Mouse (Mus musculus) C2C12 (cell line): Measurements from ENCODE around the gene Plpp4. TPM values are rescaled to one million over a fixed set of nuclear protein-coding genes. Genes with fewer than 3 reads are reported as not detected.

ENCODE experiments used
- H3K27me3 ChIP-seq: one replicate; pipeline ENCODE4 v1.6.1; 2011; ENCODE audit not compliant: control insufficient read depth, insufficient read depth, insufficient read length
- H3K36me3 ChIP-seq: one replicate; pipeline ENCODE4 v1.6.1; 2011; ENCODE audit not compliant: control insufficient read depth, insufficient read depth
- H3K4me3 ChIP-seq: one replicate; pipeline ENCODE4 v1.5.1; 2011; ENCODE audit warnings: mild to moderate bottlenecking, control low read depth; ENCODE audit not compliant: poor library complexity, insufficient read depth, severe bottlenecking
- H3K79me2 ChIP-seq: one replicate; pipeline ENCODE4 v1.6.1; 2011; ENCODE audit not compliant: control insufficient read depth, insufficient read depth
- H3K79me3 ChIP-seq: one replicate; pipeline ENCODE4 v1.6.1; 2011; ENCODE audit warnings: low read depth, control low read depth
- H3ac ChIP-seq: one replicate; pipeline ENCODE3; 2011; ENCODE audit warnings: low read depth; ENCODE audit not compliant: control insufficient read depth, insufficient read length
- CEBPB ChIP-seq: IDR thresholded peaks from one replicate; pipeline ENCODE4 v1.6.1; 2011; ENCODE audit warnings: low read depth, mild to moderate bottlenecking, control low read depth, moderate library complexity
- CTCF ChIP-seq: IDR thresholded peaks from one replicate; pipeline ENCODE4 v1.5.1; 2011; ENCODE audit not compliant: control insufficient read depth, insufficient read depth, insufficient read length
- FOSL1 ChIP-seq: IDR thresholded peaks from one replicate; pipeline ENCODE4 v1.8.0; 2011; ENCODE audit warnings: mild to moderate bottlenecking, low read length; ENCODE audit not compliant: poor library complexity, insufficient read depth, severe bottlenecking
- MAX ChIP-seq: IDR thresholded peaks from one replicate; pipeline ENCODE4 v1.6.1; 2011; ENCODE audit warnings: mild to moderate bottlenecking, control low read depth
- MYOD1 ChIP-seq: IDR thresholded peaks from one replicate; pipeline ENCODE4 v1.6.1; 2011; ENCODE audit warnings: low read depth; ENCODE audit not compliant: control insufficient read depth, insufficient read length
- MYOG ChIP-seq: IDR thresholded peaks from one replicate; pipeline ENCODE4 v1.6.1; 2011; ENCODE audit not compliant: control insufficient read depth, insufficient read length; ENCODE audit errors: extremely low read depth
- USF1 ChIP-seq: IDR thresholded peaks from one replicate; pipeline ENCODE4 v1.6.1; 2011; ENCODE audit warnings: low read depth, mild to moderate bottlenecking, control low read depth, moderate library complexity
- polyA plus RNA-seq: library from polyadenylated mRNA; unstranded; fragments of >200 nt; fragmentation: generic; extraction: Trizol; gene quantifications from one replicate; pipeline ENCODE4 v1.2.1, GENCODE M21; 2012; ENCODE audit warnings: missing spikeins

The Plpp4 gene
- polyA plus RNA-seq, 1 experiment, result not detected

DNA sequence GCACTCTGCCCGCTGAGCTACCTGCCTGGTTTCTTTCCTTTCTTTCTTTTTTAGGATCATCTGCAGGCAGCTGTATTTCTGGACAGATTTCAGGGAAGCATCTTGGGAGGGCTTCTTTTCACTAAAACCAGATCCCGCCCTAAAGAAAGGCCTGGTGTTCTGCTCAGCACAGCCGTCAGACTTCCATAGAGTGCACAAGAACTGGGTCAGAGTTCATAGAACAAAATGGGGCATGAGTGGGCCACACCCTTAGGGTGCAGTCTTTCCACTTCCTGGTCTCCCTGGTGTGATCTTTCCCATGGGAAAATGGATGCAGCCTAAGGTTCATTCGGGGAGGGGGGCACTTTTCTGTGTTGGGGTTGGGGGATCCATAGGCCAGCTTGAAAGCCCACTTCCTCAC is 22.4 kb downstream of the Plpp4 start:
- no peak overlapping the region for H3ac ChIP-seq
- TF ChIP-seq CTCF (no peak), USF1 (no peak), MYOD1 (no peak), MAX (no peak), FOSL1 (no peak), CEBPB (no peak), MYOG (no peak)
- no peaks in the 10 kb centered on the region for H3K27me3 ChIP-seq
- H3K79me3 ChIP-seq, result no peaks in the 10 kb centered on the region
- no peaks in the 10 kb centered on the region for H3K79me2 ChIP-seq
- no peaks in the 10 kb centered on the region for H3K36me3 ChIP-seq
- H3K4me3 ChIP-seq, result no peak overlapping the region

GRCm38 (mm10) chr7:129281966-129282365 is 25.1 kb downstream of the Plpp4 start:
- no peaks in the 10 kb centered on the region for H3K79me2 ChIP-seq
- H3K27me3 ChIP-seq, result no peaks in the 10 kb centered on the region
- H3K36me3 ChIP-seq, result no peaks in the 10 kb centered on the region
- TF ChIP-seq MYOD1 (no peak), CEBPB (no peak), MYOG (no peak)
- H3K4me3 ChIP-seq, result no peak overlapping the region
- H3K79me3 ChIP-seq, result no peaks in the 10 kb centered on the region
- no peak overlapping the region for H3ac ChIP-seq

DNA sequence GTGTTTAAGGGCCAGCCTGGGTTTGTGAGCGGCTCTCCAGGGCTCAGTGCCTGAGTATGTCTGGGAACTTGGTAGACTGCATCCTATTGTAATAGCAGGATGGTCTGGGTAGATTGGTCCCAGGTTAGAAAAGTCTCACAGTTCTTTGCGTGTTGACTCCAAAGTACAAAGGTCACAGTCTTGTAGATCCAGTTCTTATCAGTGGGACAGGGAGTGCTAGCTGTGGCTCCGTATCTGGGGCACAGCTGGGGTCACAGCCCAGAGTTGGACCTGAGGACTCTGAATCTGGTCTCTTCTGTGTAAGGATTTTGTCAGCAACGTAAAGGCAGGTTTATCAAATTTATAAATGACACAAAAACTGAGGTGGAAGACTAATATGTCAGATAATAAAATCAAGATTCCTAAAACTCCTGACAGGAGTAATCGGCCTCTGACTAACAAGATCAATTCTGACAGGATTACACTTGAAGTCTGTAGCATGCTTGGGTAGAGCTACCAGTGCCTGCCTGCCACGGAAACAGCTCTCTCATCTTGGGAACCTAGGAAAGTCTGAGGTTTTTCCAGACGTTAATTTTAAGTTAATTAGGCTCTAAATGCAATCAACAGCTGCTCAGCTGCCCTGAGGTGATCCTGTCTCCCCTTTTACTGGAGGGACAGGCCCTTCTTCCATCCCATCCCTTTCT is 28.5 kb downstream of the Plpp4 start:
- TF ChIP-seq USF1, result no peak
- no peak for TF ChIP-seq CTCF
- no peak for TF ChIP-seq MYOG
- no peak for TF ChIP-seq FOSL1
- TF ChIP-seq CEBPB, result no peak
- no peak for TF ChIP-seq MAX
- no peak for TF ChIP-seq MYOD1
- Histone ChIP-seq H3ac (no peak overlapping the region), H3K79me2 (no peaks in the 10 kb centered on the region), H3K36me3 (no peaks in the 10 kb centered on the region), H3K27me3 (no peaks in the 10 kb centered on the region), H3K4me3 (no peak overlapping the region), H3K79me3 (no peaks in the 10 kb centered on the region)

DNA sequence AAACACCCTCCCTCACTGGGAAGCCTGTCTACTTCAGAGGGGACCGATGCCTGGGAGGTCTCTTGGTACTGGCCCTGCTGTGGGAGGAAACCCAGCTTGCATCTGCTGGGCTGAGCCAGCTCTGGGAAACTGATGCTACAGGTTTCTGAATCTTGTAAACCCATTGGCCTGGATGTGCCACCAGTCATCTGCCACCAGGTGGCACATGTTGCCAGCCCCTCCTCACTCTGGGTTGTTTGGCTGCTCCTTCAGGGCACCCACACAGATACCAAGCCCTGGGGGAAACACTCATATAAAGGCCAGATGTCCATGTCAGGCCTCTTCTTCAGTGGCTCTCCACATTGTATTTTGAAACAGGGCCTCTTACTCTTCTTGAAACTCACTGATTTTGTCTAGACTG is 36.4 kb downstream of the Plpp4 start:
- no peak for TF ChIP-seq MYOG
- Histone ChIP-seq H3K27me3 (no peaks in the 10 kb centered on the region), H3ac (no peak overlapping the region), H3K4me3 (no peak overlapping the region), H3K79me3 (no peaks in the 10 kb centered on the region), H3K36me3 (no peaks in the 10 kb centered on the region), H3K79me2 (no peaks in the 10 kb centered on the region)

GRCm38 (mm10) chr7:129301622-129302021 is 44.8 kb downstream of the Plpp4 start:
- Histone ChIP-seq H3K79me2 (no peaks in the 10 kb centered on the region), H3K36me3 (no peaks in the 10 kb centered on the region), H3K79me3 (no peaks in the 10 kb centered on the region), H3ac (no peak overlapping the region), H3K27me3 (no peaks in the 10 kb centered on the region), H3K4me3 (no peak overlapping the region)
- TF ChIP-seq FOSL1 (no peak), CTCF (no peak), CEBPB (no peak), USF1 (no peak), MYOD1 (no peak), MYOG (no peak), MAX (no peak)

DNA sequence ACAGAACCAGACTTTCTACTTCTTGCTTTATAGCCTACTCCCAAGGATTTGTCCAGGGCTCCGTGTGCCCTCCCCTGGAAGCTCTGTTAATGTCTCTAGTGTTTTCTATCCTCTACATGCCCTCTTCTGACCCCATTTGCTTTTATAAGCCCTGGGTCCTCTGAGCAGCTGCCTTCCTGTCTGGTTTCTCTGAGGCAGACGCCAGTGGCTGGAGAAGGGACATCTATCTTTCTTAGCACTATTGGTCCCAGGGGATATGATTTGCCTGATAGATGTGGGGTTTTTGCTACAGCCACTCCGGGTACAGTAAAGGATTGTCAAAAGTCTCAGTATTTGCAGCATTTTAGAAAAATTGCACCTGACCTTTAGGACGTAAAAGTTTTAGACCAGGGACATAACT is 46.5 kb downstream of the Plpp4 start:
- no peak overlapping the region for H3ac ChIP-seq
- H3K79me3 ChIP-seq, result no peaks in the 10 kb centered on the region
- no peaks in the 10 kb centered on the region for H3K36me3 ChIP-seq
- no peak overlapping the region for H3K4me3 ChIP-seq
- TF ChIP-seq CTCF (no peak), MAX (no peak), CEBPB (no peak), FOSL1 (no peak), MYOD1 (no peak), MYOG (no peak), USF1 (no peak)
- H3K79me2 ChIP-seq, result no peaks in the 10 kb centered on the region
- no peaks in the 10 kb centered on the region for H3K27me3 ChIP-seq
